Mouse (Mus musculus) liver, embryonic 14.5 days (tissue): ENCODE results near the gene Cyp2j9.

ENCODE experiments used
- CTCF ChIP-seq: IDR thresholded peaks from 2 replicates; pipeline ENCODE4 v1.5.1; 2016; ENCODE audit warnings: antibody characterized with exemption, low read depth, control low read depth
- EP300 ChIP-seq: IDR thresholded peaks from 2 replicates; pipeline ENCODE4 v1.6.1; 2016; ENCODE audit warnings: antibody characterized with exemption, low read depth

- TF ChIP-seq EP300 (no peak), CTCF (no peak)
These were observed 38.1 kb downstream of the Cyp2j9 start, which contains the start of gene Cyp2j6 for GRCm38 (mm10) chr4:96553133-96553819.
